Mouse (Mus musculus): Measurements from ENCODE around the gene Pja2.
"Not testable (repeated sequence)": the region's sequence is repeated elsewhere in the genome, so short reads cannot be mapped to it uniquely, and the experiment has no call there.

Pja2 gene

DNA sequence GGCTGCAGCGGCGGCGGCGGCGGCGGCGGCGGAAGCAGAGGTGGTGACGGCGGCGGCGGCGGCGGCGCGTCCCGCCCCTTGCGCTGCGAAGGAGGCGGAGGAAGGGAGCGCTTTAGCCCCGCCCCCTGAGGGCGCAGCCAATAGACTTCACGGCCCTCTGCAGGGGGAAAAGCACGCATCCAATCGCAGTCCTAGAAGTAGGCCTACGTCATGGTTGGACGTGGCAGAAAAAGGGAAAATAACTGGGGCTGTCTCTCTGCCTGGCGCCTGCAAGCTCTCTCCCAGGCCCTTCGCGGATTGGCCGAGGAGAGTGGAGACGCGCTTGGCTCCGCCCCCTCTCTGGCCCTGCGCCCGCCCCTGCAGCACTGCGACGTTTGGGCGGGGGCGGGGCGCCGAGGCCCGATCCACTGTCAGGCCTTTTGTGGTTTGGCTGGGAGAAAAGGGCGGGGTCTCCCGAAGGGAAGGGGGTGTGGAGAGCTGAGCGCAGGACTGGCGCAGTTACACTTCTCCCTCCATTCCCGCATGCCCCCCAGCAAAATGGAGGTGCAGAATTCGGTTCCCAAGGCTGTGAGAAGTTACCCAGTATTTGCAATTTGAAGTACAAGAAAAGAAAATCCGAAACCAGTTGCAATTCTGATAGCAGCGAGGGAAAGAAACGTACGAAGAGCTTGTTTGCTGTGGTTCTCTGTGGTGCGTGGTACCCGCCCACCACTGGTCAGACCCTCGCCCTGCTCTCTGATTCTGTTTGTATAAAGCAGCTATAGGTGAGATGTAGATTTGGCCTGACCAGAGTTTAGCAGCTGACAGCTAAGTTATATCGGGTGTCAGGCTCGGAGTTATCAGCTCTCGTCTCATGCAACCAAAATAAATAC, at the start of gene Pja2:
Gene Pja2, minus strand, starts transcription at position 19 of the 872 bp plus-strand sequence.
- peak; percentile 99 to 100 for DNase-seq

DNA sequence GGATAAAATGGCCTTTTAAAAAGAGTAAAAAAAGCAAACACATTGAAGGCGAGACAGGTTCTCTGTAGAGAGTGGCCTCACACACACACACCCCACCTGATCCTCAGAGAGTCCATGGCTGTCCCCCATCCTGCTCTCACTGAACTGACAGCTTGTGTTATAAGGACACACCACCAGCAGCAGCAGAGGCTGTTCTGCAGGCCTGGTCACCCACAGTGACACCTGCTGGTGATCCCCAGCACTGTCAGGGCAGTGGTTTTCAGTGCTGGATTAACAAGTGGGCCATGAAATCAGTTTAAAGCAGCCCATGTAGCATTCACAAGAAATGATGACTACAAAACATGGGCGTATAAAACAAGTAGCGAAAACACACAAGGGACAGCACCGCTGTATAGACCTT, 43.6 kb upstream of the Pja2 start:
- DNase-seq: peak; percentile 77 to 79

DNA sequence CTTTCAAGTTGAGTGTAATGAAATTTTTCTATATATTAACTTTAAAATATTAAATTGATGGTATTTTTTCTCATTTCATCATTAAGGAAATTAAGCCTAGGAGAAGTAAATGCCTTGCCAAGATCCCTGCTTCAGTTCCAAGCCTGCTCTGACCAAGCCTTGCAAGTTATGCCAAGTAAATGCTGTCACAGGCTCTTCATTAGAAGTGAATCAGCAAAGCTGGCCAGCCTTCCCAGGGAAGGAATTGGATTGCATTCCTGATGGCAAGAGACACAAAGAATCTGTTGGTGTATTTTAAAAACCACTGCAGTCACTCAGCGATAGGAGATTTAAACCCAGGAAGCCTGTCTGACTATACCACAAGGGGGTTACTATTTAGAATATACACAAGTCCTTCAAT, 32.0 kb upstream of the Pja2 start:
- peak; percentile 40 to 43 for DNase-seq

DNA sequence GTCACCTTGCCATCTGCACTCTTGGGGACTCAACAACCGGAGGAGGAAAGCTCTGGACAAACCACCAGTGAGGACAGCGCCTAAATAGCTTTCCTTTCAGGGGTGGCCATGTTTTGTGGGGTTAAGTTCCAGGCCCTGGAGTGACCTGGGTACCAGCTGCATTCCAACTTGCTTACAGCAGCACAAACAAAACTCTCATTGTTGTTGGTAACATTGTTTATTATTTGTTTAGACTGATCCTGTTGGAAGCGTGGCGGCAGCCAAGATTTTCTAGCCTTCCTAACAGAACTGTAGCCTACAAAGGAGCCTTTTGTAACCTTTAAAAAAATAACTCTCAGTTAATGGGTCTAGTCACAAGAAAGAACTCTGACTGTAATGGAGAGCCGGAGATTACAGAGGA, 30.9 kb upstream of the Pja2 start:
- no peak for DNase-seq

DNA sequence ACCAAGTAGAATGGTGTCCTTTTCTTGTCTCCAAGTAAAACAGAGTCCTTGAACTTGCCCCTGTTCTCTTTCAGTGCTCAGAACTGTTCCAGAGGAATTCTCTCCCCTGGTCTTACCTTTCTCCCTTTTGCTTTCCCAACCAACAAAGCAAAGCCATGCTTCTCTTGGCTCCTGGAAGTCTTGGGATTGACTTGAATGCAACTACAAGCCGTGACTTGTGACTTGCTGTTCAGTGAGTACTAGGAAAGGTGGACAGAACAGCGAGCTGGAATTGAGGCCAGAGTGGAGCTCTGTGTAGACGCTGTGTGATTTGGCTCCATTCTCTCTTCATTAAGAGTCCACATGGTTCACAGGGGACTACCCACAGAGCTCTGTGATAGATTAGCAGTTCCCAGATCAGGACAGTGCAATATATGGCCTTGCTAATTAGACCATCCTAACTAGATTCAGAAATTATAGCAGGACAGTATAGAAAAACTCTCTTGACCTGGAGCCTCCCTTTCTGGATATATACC, 30.3 kb upstream of the Pja2 start:
- peak in 1 of 2 experiments; percentile 25 for DNase-seq

DNA sequence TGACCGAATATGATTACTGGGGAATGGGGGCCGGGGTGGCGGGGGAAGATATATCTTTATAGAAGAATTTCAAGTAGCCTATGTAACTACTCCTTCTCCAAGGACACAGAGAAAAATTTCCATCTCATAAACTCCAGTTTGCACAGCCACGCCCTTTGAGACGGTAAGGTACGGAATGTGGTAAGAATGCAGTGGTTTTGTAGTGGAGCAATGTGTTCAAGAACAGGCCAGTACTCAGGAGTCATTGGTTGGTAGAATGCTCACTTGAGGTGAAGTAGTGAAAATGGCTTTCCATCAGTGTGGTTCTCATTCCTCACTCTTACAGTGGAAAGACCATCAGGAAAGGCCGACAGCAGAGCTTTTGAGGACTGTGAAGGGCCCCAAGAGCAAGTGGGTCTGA, 22.2 kb upstream of the Pja2 start:
- no peak for DNase-seq

DNA sequence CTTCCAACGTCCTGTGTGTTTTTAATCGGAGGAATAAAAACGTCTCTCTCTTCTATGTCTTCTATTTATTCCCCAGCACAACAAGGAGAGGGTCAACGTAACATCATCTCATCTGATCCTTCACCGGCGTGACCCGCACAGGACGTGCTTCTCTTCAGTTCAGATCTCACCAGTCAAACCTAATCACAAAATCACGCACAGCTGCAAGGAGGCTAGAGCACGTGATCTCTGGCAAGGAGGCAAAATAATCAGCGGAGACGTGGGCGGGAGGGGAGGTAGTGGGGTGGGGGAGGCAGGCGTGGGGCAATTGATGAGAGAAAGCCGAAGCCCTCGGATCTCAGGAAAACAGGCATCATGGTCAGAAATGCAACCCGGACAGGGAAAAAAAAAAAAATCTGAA, 14.4 kb upstream of the Pja2 start:
- no peak for DNase-seq

DNA sequence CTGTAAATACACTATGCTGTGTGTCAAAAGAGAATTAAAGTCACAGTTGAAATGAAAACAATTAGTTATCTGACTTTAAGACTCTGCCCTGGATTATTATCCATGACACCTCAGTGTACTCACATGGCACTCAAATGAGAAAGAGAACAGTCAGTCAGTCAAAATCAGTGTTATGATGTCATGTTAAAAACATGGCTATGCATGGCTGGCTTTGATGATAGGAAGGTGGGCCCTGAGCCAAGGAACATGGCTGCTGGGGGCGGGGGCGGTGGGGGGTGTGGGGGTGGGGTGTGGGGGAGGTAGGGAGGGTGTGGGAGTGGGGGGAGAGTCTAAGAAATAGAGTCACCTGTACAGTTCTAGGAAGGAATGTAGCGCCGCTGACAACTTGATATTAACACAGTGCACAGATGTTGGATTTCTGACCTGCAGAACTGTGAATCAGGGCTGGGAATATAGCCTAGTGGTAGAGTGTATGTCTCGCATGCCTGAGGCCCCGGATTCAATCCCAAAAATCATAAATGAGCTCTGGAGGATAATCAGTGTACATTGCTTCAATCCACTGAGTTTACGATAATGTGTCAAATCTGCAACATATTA, 13.0 kb upstream of the Pja2 start:
- DNase-seq: no peak

DNA sequence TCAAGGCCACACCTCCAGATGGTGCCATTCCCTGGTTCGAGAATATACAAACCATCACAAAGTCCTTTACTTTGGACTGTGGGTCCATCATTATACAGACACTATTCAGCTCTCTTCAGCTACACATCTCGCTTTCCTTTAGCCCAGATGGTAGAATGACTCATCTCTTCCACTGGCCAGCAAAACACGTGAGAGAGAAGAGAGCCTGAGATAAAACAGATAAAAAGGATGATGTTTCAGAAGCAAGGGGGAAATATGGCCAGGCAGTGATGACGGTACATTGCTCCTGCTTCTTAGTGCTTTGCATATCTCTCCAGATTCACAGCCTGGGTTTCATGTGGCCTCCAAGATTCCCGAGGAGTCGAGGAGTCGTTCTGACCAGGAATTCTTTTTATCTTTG, 10.0 kb upstream of the Pja2 start:
- no peak for DNase-seq

DNA sequence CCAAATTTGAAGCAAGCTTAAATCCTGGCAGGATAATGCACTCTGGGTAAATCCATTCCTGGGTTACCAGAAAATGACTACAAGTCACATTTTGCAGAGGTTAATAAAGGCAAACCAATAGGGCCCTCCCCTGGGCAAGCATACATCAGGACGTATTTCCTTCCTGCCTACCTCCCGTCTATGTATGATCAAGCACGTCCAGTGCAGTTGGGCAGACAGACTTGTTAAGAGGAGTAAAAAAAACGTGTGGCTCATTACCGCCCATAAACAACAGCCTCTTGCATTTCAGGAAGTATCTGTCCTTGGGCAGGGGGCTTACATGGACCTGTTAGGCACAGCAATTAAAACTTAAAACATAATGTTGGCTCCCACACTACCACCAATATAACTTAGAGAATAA, 8.0 kb upstream of the Pja2 start:
- DNase-seq: no peak

DNA sequence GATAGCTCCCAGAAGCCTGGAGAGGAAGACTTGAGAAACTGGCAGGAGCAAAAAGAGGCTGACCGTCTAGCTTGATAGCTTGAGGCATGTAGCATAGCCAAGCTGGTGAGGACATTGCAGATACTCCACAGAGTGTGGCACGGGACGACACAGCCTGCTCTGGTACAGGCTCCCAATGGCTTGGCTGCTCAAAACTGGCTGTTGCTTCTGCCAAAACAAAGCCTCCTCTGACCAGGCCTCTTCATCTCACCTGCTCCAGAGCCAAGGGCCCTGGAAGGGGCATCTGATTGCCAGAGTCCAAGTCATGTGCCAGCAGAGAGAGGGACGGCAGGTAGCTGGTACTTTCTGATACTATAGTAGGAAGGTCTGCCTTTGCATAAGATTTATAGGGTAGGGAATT, 5.5 kb upstream of the Pja2 start:
- peak; percentile 32 to 49 for DNase-seq

DNA sequence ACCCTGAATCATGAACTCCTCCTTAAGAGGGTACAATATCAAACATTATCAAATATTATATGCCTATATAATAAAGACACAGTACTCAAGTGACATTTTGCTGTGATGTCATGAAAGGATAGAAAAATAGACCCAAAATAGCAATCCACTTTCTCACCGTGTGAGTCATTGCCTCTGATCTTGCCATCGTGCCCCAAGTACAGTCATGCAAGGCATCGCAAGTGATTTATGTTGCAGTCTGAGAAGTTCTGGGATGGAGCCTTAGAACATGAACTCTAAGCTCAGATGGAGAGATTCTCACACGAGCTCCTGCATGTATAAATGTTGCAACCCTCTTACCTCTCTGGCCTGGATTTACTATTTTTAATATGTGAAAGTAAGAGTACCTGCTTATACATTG, 2.2 kb upstream of the Pja2 start:
- no peak for DNase-seq

DNA sequence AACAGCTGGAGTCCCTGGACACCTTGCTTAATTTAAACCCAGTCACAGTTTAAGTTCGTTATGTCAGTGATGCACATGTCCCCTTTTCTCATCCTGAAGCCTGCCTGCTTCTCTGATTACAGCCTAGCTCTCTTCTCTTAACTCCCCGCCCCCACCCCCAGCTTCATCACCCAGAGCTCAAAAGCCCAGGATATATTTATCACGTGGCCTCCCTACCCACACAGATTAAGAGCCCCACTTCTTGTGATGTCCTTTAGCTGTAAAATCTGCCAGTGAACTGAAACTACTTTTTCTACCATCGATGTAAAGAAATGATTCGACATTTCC, 1.0 kb upstream of the Pja2 start:
- DNase-seq: no peak

DNA sequence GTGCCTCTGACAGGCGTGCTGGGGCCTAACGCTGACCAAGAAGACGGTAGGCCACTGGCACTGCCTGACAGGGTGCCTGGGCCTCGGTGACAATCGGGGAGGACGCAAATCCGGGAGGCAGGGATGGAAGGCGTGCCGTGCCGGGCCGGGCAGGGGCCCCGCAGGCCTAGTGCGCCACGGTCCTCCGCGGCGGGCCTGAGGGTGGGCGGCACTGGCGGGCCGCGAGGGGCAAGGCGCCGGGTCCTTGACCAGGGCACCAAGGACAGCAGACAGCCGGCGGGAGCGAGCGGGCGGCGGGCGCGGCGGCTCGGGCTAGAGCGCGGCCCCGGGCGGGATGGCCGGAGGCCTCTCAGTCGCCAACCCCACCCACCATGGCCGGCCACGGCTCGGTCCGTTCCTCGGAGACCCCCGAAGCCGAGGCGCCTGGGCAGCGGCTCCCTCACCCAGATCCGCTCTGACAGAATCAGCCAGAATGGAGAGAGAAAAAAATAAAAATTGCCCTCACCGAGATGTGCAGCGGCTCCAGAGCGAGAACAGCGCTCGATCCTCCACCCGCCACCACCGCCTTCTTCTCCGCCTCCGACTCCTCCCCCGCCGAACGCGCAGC, 322 bp downstream of the Pja2 start:
- DNase-seq: no peak

DNA sequence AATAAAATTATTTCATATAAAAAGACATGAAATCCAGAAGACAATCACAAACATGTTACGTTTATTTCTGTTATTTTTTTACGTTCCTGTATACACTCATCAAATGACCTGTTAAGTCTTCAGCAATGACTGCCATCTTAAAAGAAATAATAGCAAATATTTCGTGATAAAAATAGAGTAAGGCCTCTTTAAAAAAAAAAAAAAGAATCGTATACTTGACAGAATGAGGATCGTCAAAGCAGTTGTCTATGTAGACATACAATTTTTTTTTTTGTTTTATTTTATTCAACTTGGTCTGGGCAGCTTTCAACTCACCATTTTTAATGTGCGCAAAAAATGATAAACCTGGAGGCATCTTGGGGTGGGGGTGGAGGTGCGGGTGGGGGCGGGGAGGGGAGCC, 831 bp downstream of the Pja2 start:
- no peak for DNase-seq

DNA sequence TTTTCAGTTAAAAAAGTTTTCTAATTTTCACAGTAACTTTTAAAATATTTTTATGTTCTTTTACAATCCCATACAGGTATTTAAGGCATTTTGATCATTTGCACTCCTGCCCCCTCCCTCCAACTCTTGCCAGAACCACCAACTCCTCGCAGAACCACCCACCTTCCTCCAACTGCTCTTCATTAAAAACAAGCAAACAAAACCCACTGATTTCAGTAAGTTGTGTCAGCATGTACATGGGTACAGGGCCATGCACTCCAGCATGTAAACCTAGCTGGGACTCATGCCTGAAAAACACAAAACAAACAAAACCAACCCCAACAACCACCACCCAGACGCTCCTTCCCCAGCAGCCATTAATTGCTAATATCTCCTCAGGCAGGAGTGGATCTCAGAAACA, 7.2 kb downstream of the Pja2 start:
- DNase-seq: no peak

DNA sequence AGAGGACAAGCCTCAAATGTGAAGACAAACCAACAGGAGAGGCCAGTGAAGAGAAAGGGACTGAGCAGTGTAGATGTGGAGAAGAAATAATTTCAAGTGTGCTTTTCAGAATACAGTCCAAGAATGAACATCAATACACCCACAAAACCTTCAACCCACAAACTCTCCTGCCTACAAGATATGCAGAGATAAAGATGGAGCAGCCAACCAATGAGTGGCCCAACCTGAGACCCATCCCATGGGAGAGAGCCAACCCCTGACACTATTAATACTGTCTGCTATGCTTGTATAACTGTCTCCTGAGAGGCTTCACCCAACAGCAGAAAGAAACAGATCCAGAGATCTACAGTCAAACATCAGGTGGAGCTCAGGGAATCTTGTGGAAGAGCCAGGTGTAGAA, 16.3 kb downstream of the Pja2 start:
- DNase-seq: no peak

DNA sequence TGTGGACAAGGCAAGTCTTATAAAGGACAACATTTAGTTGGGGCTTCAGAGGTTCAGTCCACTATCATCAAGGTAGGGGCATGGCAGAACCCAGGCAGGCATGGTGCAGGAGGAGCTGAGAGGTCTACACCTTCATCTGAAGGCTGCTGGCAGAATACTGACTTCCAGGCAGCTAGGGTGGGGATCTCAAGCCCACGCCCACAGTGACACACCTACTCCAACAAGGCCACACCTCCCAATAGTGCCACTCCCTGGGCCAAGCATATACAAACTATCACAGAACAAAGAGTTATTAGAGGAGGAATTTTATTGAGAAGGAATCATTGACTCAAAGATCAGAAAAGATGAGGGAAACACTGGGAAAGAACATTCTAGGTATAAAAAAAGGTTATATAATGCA, 17.2 kb downstream of the Pja2 start:
- not testable (repeated sequence) for DNase-seq

DNA sequence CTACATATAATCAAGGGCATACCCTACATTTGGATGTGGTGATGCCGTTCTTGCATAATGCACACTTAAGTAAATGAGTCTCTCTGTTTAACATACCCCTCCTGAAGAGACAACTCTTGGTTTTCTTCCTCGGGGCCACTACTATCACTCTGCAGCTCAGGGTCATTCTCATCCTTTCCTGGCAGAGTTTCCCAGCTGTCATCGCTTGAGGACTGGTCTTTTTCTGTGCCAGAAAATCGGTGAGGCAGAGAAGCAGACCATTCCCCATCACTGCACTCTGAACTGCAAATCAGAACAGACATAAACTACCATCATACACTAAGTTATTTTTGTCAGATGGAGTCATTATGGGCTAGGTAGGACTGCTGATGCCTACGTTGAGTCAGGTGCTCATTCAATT, 34.1 kb downstream of the Pja2 start:
- DNase-seq: no peak

DNA sequence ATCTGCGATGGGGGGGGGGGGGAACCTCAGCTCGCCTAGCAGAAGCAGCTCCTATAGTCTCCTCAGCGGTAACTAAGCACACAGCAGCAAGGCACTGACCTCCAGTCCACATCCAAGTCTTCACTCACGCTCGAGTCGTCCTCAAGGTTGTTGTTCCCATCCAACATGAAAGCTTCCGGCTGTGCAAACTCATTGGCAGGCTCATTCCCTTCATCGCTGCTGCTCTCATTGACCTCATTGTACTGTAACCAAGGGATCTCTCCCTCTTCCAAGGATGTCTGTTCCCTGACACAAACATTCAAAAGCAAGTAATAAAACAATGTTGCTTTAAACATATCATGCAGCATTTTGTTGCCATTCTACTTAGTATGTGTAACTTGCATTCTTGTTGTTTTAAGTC, 39.0 kb downstream of the Pja2 start:
- DNase-seq: no peak

DNA sequence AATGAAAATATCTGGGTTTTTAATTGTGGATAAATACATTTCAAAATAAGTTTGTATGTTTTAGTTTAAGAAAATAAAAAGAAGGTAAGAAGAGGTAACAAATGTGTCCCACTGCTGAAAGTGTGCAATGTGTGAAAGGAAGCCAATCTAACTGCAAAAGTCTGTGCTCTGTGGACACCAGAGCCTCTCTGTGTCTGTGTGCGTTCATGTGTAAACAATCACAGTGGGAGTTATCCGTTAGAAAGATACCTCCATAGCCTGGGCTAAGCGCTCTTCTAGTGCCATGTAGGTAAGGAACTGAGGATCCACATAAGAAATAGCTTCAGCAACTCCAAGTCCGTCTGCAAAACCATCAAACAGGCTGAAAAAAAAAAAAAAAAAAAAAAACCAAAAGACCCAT, 42.0 kb downstream of the Pja2 start:
- DNase-seq: peak in 1 of 2 experiments; percentile 37

DNA sequence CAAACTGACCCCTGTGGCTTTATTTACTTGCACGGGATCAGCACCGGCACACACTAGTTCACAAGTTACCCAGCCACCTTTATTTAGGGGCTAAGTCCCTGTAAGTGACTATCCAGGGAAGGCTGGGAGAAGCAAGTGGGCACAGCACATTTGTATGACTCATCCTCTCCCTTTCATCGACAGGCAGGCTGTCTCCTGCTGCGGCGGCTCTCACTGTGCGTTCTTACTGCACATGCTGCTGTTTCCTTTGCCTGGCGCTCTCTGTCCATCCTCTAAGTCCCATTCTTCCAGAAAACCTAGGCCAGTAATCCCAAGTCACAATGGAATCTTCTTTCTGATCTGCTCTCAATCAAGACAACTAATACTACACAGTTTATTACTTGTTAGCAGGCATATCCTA, 43.7 kb downstream of the Pja2 start:
- peak; percentile 50 to 57 for DNase-seq

DNA sequence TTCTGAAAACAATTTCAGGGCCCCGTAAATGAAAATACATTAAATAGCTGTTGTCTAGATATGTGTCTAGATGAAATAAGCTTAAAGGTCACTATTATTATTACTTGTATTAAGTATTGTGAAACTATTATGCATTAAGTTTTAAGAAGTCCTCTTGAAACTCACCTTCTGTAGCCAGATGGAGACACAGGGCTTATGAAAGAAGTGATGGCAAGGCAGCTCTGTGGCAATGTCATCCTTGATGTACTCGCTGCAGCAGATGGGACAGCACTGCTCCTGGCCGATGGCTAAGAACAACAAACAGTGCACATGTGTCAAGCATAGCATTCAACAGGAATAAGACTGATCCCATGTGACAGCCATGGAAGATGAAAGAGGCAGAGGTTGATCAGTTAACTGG, 44.9 kb downstream of the Pja2 start:
- DNase-seq: no peak

DNA sequence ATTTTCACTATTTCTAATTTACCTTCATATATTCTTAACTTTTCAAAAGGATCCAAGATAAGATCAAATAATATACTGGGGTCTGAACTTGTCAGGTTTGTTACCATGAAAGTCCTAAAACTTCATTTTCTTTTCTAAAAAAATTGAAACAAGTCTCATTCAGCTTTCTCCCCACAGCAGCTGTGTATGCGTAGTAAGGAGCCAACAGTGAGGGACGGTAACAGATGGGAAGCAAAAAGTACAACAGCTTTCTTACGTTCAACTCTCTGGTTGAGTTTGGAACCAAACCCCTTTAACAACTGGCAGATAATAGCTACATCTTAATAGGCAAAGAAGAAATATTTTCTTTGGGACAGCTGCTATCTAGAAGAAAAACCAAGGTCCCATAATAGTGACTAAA, 50.3 kb downstream of the Pja2 start:
- DNase-seq: not testable (repeated sequence)
